Mouse (Mus musculus): ENCODE measurements around the gene Nfkbie.

Nfkbie gene

DNA sequence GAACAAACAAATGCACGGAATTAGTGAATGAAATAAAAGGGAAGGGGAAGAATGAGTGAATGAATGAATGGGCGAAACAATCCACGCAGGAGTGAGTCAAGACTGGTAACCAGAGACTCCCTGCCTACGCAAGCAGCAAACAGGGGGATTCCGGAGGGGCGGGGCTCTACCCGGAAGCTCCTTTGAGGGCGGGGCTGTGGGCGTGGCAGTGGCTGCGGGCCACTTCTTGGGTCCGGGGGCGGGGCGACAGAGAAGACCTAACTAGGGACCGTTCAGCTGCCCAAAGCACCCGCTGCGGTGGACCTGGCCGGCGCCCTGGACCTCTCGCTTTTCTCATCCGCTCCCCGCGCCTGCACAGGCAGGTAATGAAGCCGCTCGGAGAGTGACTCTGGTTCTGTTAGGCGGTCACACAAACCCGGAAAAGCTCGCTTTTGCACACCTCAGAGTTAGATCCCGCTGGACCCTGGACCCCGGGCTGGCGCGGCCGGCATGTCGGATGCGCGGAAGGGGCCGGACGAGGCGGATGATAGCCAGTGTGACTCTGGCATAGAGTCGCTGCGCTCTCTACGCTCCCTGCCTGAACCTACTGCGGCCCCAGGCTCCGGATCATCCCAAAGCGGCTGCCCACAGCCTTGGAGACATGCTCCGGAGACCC is at the start of gene Nfkbie:
Gene Nfkbie (plus strand): TSS at position 252 of the 655 bp plus-strand sequence.
- DNase-seq, result peak; percentile 96

DNA sequence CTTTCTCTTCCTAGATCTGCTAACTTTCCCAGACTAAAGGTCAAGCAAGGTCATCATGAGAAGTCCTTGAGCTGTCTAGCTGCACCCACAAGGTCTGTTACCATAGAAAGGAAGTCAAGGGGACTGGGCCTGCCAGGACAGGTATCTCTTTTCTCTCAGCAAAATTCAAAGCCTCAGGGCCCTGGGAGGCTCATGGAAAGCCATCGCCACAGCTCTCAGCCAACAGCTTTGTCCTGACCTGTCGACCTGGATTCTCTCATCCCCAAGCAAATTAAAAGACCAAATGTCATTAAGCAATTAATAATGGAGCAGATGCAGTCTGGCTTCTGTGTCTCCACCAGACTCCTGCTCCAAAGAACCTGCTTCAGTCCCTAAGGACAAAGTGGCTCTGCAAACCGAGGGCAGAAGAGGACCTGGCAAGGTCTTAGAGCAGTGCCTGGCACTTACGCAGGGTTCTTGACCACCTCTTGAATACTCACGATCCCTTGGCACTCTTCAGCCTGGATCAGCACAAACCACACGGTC is 49.5 kb upstream of the Nfkbie start:
- DNase-seq, result no peak

- DNase-seq, result peak; percentile 95
Measured at GRCm38 (mm10) chr17:45506700-45507189, 48.8 kb upstream of the Nfkbie start, which contains the start of gene Aars2. Aars2 (plus strand) TSS chr17:45506841.

DNA sequence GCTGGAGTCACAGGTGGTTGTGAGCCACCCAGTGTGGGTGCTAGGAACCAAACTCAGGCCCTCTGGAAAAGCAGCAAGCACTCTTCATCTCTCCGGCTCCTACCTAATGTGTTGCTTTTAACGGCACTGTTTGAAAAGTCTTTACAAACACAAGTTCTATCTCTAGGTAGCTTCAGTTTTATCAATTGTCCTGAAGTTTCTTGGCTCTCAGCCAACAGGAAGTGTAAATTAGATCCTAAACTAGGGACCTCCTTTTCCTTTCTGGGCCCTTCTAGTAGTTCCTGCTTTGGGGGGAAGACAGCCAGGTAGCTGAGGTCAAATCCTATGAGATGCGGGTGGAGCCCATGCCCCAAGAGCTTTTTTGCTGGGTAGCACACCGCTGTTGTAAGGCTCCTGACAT is 44.6 kb upstream of the Nfkbie start:
- no peak for DNase-seq

DNA sequence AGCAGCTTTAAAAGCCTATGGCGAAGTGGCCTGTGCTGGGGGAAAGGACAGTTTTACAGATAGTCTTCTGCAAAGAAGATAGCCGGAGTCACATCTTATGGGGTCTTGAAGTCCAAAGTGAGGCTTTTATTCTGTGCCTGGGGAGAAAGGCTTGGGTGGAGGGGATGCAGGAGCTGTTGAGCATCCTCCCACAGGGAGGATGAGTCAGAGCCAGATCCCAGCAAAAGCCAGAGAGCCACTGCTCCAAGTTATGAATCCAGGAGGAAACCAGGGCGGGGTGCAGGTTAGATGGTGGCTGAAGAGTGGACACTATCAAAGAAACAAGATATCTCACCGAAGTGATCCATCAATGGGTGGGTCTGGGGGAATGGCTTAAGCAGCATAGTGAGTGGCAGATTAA is 43.7 kb upstream of the Nfkbie start:
- no peak for DNase-seq

GRCm38 (mm10) chr17:45515204-45515726 is 40.2 kb upstream of the Nfkbie start:
- peak; percentile 41 for DNase-seq

GRCm38 (mm10) chr17:45515806-45516205 is 39.7 kb upstream of the Nfkbie start:
- no peak for DNase-seq

DNA sequence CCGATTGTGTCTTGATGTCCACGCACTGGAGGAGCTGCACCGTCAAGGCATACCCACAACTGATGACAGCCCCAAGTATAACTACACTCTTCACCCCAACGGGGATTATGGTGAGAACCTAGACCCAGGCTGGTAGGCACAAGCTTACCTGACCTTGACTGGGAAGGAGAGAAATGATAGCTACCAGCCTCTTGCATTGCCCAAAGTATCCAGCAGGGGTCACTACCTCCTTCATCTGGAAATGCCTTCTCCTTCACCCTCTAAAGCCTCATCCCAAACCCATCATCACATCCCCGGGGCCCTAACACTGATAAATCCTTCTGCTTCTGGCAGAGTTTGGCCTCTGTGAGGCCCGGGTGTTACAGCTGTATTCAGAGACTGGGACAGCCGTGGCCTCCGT is 39.0 kb upstream of the Nfkbie start:
- DNase-seq, result peak; percentile 70

GRCm38 (mm10) chr17:45517135-45517534 is 38.4 kb upstream of the Nfkbie start:
- no peak for DNase-seq

DNA sequence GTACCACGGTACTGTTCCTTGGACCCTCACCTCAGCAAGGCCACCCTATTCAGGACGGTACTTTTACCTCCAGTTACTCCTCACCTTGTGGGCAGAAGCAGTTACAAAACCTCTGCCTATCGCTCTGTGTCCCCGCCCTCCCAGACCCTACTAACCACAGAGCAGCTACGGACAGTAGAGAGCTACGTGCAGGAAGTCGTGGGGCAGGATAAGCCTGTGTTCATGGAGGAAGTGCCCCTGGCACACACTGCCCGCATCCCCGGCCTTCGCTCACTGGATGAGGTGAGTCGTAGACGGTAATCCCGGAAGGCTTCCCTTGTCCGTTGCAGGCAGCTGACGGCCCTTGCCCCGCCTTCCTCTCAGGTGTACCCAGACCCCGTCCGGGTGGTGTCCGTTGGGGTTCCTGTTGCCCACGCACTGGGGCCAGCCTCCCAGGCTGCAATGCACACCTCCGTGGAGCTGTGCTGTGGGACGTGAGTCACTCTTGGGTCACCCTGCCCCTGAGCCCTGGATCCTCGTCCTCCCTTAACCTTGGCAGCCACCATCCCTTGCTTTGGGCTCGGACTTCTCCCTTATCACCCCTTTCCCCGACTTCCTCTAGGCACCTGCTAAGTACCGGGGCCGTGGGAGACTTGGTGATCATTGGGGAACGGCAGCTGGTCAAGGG is 37.8 kb upstream of the Nfkbie start:
- no peak for DNase-seq

- no peak for DNase-seq
Measured at GRCm38 (mm10) chr17:45518766-45519475, 36.6 kb upstream of the Nfkbie start.

DNA sequence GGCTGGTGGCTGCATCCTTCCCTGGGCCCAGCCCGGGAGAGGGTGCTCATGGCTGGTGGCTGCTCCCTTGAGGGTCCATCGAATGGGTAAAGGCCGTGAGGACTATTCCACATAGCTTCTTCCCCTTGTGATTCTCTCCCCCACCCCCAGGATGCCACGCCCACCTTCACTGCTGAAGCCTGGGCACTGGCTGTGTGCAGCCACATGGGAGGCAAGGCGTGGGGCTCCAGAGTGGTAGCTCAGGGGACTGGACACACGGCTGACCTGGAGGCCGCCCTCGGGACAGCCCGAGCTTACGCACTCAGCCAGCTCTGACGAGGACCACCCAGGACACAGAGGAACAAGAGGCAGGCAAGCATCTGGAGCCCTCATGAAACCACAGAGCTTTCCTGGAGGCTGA is 35.4 kb upstream of the Nfkbie start:
- no peak for DNase-seq

DNA sequence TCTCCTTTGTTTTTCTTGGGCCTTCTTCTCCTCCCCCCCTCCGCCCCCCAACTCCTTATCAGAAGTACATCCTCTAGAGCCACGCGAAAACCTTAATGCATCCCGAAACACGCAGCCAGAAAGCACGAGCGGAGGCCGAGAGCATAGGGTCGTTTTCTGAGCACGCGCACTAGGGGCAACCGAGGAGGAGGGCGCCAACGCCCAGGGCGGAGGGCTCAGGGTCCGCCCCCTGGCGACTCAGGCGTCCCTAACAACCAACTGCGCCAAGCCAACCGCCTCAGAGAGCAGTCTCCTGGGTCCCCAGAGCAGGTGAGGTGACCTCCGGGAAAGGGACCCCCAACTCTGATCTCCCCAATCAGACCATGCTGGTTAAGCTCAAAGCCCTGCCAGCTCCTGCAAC is 32.2 kb upstream of the Nfkbie start, which contains the start of gene Tcte1:
Gene Tcte1 (plus strand): TSS at position 172 of the 400 bp plus-strand sequence.
- peak; percentile 51 for DNase-seq

DNA sequence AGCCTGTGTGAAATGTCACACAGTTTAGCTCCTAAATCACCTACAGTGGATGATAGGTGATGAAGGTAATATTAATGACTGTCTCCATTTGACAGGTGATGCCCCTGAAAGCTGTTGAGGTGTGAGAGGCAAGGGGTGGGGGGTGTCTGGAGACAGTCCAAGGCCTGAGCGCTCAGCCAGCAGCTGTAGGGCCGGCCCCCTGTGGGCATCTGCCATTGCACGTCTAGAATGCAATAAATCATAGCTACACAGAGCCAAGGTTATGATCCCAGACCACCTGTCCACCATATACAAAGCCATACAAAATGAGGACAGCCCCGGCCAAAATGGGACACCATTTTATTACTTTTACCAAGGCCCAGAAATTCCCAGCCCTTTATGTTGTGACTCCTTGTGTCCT is 30.5 kb upstream of the Nfkbie start:
- no peak for DNase-seq

DNA sequence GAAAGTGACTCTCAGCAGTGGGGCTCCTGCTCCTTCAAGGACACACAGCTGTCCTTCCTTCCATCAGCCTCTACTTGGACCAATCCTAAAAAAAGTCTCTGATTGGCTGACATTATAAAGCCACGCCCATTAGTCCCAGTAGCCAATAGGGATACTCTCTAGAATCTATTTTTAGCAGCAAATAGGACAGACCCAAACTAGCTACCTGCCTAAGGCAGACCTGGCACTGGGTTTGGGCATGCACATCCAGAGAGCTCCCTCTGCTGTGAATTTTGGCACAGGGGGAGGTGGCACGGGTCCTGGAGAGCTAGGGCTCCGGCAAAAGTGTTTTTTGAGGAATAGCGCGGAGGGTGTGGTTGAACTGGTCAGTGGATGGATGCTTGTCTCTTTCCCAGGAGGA is 28.9 kb upstream of the Nfkbie start:
- DNase-seq, result no peak

DNA sequence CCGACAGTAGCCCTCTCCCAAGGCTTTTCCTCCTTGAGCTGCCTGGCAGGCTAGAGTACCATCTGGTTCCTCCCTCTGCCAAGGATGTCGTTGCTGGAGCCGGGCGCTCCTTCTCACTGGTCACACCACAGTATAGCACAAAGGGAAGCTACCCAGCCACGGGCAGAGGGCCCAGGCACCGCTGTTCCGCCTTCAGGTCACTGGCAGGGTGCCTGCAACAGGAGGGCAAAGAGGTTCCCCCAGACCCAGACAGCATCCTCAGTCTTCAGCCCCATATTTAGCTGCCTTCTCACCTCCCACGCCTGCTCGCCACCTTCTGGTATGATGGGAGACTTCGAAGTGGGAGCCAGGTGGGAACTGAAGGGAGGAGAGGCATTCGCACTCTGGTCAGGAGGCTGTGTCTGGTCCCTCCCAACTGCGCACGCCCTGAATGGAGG is 25.1 kb upstream of the Nfkbie start:
- DNase-seq, result no peak

DNA sequence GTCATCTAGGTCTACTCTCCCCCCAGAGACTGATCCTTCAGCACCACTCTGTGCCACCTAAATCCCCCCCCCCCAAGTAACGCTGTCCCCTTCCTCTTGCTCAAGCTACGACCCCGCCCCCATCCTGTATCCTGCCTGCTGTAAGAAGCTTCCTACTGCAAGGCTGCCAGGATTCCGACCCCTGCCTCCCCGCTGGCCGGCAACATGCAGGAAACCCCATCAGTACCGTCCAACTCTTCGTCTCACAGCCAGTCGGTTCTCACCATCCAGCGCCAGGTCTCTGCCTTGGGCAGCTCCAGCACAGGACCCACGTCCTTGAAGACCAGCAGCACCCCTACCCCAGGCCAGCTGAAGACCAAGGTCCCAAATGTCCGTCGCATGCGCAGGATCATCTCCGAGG is 22.6 kb upstream of the Nfkbie start:
- DNase-seq, result no peak

- no peak for DNase-seq
Measured at GRCm38 (mm10) chr17:45536264-45536663, 19.2 kb upstream of the Nfkbie start.

DNA sequence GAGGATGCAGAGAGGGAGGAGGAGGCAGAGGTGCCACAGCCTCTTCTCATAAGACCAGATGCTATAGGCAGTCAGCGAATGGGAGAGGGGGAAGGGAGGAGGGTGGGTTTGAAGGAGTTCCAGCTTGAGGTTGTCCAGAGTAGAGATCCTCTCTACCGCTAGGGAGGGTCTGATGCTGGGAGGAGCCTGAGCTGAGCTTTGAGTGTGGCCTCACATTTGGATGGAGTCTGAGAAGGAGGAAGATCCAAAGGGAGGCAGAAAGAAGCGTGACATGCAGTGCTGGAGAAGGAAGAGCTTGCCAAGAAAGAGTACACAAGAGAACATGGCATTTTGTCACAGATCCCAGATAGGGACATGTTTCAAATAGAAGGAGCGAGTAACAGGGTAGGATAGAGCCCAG is 17.1 kb upstream of the Nfkbie start:
- no peak for DNase-seq

GRCm38 (mm10) chr17:45539664-45540063 is 15.8 kb upstream of the Nfkbie start:
- DNase-seq, result no peak

GRCm38 (mm10) chr17:45542129-45542528 is 13.4 kb upstream of the Nfkbie start:
- no peak for DNase-seq

- DNase-seq, result no peak
Measured at GRCm38 (mm10) chr17:45542705-45543104, 12.8 kb upstream of the Nfkbie start.

DNA sequence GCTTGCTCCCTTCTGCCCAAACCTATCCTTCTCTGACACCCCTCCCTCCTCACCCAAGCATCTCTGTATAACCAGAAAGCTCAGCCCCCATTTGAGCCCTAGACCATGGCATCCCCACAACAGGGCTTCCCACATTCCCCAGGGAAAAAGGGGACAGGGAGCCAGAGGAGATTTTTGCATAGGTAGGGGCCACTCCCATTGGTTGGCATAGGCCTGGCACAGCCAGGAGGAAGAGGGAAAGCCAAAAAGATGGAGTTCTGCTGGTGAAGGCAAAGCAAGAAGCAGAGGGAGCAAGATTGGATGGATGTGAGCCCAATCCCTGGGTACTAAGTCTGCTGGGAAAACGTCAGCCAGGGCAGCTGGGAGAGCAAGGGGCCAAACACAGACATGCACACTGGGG is 12.4 kb upstream of the Nfkbie start:
- DNase-seq, result no peak

Data from liver (tissue).